Mouse (Mus musculus) lung, adult 2 months (tissue): ENCODE results near the gene Thap2. TPM values are rescaled to one million over a fixed set of nuclear protein-coding genes. Genes with fewer than 3 reads are reported as not detected.

Experiments
- DNase-seq: peaks from one replicate; pipeline ENCODE4 v3.0.0; 2022
- H3K4me1 ChIP-seq: fragments of 200-500 bp; 2 replicates; pipeline ENCODE4 v1.6.1; 2011; ENCODE audit warnings: low read length; ENCODE audit not compliant: control insufficient read depth, insufficient read depth
- H3K4me3 ChIP-seq: fragments of 200-500 bp; replicated peaks from 2 replicates; pipeline ENCODE3; 2011; ENCODE audit warnings: low read depth, mild to moderate bottlenecking, control low read depth, low read length; ENCODE audit errors: extremely low read depth
- CTCF ChIP-seq: fragments of 200-500 bp; IDR thresholded peaks from 2 replicates; pipeline ENCODE4 v1.5.1; 2011; ENCODE audit warnings: mild to moderate bottlenecking, low read length, control low read depth; ENCODE audit not compliant: insufficient read depth
- POLR2A ChIP-seq: fragments of 200-500 bp; IDR thresholded peaks from 2 replicates; pipeline ENCODE4 v1.6.1; 2011; ENCODE audit warnings: low read depth, mild to moderate bottlenecking, control low read depth, low read length, borderline replicate concordance; ENCODE audit errors: extremely low read depth
- WGBS: fragments of 180-500 bp; shearing (Covaris S2); methylation state at CpG from one replicate; pipeline ENCODE4 v1.1.7; 2018; 5-methylcytosine and 5-hydroxymethylcytosine counted together
- polyA plus RNA-seq: library from polyadenylated mRNA; depleted of rRNA; stranded (reverse); fragments of >200 nt; gene quantifications from 2 replicates; pipeline ENCODE4 v1.2.3, GENCODE M21; 2012; rRNA removed

The Thap2 gene
- 6.1 and 6.2 TPM in 2 replicates for polyA plus RNA-seq

DNA sequence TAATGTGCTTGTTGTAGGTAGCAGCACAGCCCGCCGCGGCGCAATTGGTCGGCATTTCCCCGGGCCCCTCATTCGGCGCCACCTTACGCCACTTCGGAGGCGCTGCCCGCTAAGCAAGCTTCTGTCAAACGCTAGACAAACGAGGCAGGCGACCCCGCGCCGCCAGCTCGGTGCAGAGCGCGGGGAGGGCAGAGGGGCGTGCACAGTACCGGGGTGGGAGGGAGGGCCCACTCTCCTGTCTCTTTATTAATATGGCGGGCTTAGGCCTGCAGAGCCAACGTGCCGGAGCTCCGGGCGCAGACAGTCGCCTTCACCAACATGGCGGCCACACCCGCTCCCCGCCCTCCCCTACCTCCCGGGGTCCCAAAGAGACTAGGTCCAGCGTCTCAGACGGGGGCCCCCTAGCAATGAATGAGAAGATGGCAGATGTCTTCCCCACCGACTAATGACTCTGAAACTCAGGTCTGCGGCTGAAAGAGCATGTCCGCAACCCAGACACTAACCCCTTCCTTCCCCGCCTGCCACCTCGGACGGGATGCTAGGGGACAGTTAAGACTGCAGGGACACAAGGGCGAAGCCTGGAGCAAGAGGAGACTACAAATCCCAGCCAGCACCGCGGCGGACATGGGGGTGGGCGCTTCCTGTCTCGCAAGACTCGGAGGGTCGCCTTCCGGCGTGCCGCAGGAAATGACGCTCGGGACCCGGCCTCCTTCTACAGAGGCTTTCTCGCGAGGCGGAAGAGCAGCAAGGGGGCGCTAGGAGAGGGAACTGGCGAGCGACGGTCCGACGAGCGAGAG lies at the start of gene Thap2, which contains the start of gene Zfc3h1:
TSS of gene Thap2 (minus strand) at position 223 of the 797 bp plus-strand sequence.
TSS of gene Zfc3h1 (plus strand) at position 739 of the 797 bp plus-strand sequence.
- H3K4me1 ChIP-seq = peaks cover 5% of the 10 kb centered on the region; the same call in 1 of the 2 replicates
- H3K4me3 ChIP-seq = peak within 1 kb of the TSS; percentile 91
- DNase-seq = peak; percentile 97
- WGBS = under 1% methylated on average over 65 of the region's 65 CpGs
- TF ChIP-seq POLR2A = peak; percentile 73
- peak; percentile 21; the same call in 1 of the 2 replicates for TF ChIP-seq CTCF

DNA sequence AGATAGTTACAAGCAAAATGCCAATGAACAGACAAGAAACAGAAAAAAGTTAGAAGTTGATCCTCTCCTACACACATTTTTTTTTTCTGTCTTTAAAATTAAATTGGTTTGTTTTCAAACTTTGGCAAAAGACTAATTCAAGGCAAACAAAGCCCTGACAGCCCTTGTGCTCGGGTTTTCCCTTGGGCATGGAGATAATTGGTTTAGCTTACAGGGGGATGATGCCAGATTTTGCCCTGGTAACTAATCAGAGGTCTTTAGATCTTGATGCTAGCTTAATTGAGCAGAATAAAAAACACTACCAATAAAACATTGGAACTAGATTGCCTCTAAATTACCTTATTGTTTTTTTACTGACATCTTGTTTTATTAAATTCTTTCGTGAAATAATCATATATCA lies 41.1 kb upstream of the Thap2 start:
- no peak for DNase-seq
- no peak for TF ChIP-seq CTCF
- TF ChIP-seq POLR2A = no peak
- no peak overlapping the region for H3K4me3 ChIP-seq
- no peaks in the 10 kb centered on the region for H3K4me1 ChIP-seq
- WGBS = 82% methylated on average over 2 of the region's 2 CpGs

DNA sequence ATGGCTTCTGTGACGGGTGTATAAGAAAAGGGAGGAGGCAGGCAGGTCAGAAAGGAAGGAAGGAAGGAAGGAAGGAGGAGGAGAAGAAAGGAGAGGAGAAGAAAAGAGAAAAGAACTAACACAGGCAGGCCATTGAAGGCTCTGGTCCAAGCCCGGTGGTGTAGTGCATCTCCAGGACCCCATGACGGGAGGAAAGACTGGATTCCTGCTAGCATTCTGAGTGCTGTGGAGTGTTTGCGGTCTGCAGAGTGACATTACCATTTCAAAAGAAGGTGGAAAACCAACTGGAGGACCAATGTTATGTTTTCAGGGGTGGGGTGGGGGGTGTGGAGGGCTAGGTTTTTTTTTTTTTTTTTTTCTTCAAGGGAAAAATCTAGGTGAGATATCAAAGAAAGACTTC lies 37.7 kb upstream of the Thap2 start:
- no peak for DNase-seq
- Histone ChIP-seq H3K4me1 (no peaks in the 10 kb centered on the region), H3K4me3 (no peak overlapping the region)
- WGBS = 64% methylated on average over 4 of the region's 4 CpGs
- no peak for TF ChIP-seq POLR2A
- no peak for TF ChIP-seq CTCF

DNA sequence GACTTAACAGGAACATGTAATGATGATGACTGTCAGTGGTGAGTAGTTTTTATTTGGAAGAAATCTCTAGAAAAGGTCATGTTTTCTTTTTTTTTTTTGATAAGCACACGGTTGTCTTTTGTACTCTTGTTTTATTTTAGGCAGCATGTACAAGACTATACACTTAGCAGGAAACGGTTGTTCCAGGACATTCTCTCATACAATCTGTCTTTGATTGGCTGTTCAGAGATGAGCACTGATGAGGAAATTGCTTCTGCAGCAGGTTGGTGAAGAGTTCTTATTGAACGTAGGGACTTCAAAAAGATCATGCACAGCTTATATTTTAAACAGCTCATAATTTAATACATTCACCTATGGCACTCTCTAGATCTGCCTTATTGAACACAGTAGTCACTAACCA lies 29.8 kb upstream of the Thap2 start:
- Histone ChIP-seq H3K4me3 (no peak overlapping the region), H3K4me1 (no peaks in the 10 kb centered on the region)
- TF ChIP-seq CTCF (no peak), POLR2A (no peak)
- WGBS = 53% methylated on average over 3 of the region's 3 CpGs
- DNase-seq = no peak

DNA sequence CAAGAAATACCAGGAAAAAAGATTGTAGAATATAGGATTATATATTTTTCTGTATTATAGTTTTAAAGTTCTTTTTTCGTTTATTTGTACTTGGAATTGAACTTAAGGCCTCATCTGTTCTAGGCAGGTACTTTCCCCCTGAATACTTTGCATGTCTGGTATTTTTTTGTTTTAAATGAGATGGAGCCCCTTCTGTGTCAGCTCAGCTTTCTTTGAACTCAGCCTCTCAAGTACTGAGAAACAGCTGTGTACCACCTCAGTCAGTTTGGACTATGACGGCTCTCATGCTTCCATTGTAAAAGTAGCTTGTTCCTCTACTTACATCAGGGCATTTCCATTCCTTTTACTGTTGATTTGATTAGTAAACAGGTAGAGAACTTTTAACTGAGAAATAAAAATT lies 29.3 kb upstream of the Thap2 start:
- Histone ChIP-seq H3K4me1 (no peaks in the 10 kb centered on the region), H3K4me3 (no peak overlapping the region)
- TF ChIP-seq POLR2A = no peak
- TF ChIP-seq CTCF = no peak
- no peak for DNase-seq
- 74% methylated on average over 2 of the region's 2 CpGs for WGBS

DNA sequence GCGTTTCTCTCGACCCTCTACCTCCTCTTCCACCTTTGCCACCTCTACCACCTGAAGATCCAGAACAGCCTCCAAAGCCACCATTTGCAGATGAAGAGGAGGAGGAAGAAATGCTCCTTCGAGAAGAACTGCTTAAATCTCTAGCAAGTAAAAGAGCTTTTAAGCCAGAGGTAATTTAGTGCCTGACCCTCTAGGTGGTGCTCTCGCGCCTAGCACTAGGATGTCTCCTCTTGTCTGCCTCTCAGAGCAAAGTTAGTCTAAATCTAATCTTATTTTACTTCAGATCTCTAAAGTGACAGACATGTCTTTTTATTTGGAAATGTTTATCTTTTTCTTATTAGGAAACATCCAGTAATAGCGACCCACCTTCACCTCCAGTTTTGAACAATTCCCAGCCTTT lies 22.1 kb upstream of the Thap2 start:
- 56% methylated on average over 6 of the region's 6 CpGs for WGBS
- TF ChIP-seq CTCF (peak; percentile 69), POLR2A (no peak)
- DNase-seq = peak; percentile 21

DNA sequence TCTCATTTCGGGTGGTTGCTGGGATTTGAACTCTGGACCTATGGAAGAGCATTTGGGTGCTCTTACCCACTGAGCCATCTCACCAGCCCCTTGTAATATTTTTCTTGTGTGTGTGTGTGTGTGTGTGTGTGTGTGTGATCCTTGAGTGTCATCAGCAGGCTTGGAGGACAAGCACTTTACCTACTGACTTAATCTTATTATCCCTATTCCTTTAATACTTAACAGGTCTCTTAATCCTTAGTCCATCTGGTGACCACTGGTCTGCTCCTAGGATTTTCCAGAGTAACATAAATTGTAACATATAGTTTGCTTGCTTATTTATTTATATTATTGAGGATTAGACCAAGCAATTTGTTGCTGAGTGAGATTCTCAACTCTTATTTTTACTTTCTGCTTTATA lies 7.7 kb upstream of the Thap2 start:
- TF ChIP-seq POLR2A (no peak), CTCF (no peak)
- DNase-seq = no peak
- Histone ChIP-seq H3K4me3 (no peak overlapping the region), H3K4me1 (peaks cover 2% of the 10 kb centered on the region)
- 84% methylated on average over 1 of the region's 1 CpGs for WGBS

More for the DNA sequence above, 22.1 kb upstream of the Thap2 start:
- Histone ChIP-seq H3K4me3 (no peak overlapping the region), H3K4me1 (no peaks in the 10 kb centered on the region)

DNA sequence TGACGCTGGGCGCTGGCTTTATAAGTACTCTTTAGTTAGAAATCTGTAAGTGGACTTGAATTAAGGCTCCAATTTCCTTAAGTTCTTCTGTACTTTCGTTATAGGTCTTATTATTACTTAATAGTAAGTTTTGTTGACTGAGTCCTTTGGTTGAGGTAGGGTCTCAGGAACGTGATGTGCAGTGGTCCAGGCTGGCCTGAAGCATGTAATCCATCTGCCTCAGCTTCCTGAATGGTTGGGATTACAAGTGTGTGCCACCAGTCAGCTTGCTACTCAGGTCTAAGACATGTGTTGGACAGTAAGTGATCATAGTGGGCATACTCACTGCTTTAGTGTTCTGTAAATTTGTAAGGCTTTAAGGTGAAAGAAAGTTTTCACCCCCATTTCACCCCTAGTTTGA lies 6.8 kb upstream of the Thap2 start:
- peaks cover 5% of the 10 kb centered on the region; the same call in 1 of the 2 replicates for H3K4me1 ChIP-seq
- TF ChIP-seq POLR2A (no peak), CTCF (no peak)
- no peak overlapping the region for H3K4me3 ChIP-seq
- 80% methylated on average over 4 of the region's 4 CpGs for WGBS
- no peak for DNase-seq

DNA sequence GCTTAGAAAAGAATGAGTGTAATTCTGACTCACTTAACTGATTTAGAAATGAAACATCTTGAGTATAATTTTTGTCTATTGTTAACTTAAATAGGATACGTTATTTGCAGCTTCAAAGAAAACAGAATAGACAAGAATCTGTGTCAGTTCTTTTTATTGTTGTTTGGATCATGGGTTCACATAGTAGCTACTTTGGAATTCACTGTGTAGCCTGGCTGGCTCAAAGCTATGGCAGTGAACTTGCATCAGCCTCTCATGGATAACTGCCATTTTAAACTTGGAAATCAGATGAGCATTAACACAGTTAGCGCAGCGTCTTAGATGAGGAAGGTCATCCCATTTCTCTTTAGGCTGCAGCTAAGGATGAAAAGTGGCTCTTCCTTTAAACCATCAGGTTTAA lies 3.6 kb upstream of the Thap2 start:
- peaks cover 5% of the 10 kb centered on the region; the same call in 1 of the 2 replicates for H3K4me1 ChIP-seq
- H3K4me3 ChIP-seq = no peak overlapping the region
- no peak for DNase-seq
- 68% methylated on average over 3 of the region's 3 CpGs for WGBS
- TF ChIP-seq CTCF (no peak), POLR2A (no peak)
